Mouse (Mus musculus): ENCODE measurements around the gene Zbtb4. TPM values are rescaled to one million over a fixed set of nuclear protein-coding genes. Genes with fewer than 3 reads are reported as not detected.
A peak's percentile ranks its signal among the peaks of the same experiment; 100 is the strongest.

Zbtb4 gene
- total RNA-seq, 2 experiments from 2014 or later: 122 to 127 TPM

DNA sequence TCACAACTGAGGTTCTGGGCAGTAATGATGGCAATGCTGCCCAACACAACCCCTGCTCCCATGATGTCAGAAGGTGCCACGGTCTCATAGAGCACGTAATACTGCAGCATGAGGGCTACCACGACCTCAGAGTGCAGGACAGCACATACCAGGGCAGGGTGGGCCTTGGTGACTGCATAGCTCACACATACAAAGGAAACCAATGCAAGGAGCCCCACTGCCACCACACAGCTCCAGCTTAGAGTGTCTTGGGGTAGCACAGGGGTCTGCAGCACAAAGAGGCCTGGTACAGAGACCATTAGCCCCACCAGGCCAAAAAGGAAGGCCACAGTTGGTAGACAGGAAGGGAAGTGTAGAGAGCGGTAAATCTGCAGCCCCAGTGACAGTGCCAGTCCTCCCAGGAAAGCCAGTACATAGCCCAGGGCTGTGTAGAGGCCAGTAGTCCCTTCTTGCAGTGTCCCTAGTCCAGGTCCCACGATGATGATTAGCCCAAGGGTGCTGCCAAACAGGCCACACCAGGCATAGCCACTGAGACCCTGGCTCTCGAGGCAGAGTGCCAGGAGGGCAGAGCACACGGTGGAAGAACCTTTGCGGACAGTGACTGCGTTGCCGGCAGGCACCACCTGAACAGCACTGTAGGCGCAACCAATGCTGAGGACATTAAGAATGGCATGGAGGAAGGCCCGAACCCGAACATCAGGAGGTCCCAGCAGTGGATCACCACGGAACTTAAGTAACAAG lies 5.4 kb upstream of the Zbtb4 start:
- DNase-seq (ENCODE audit: low spot score in 2 of 2): no peak
- intact Hi-C loops (cut with DNase I): no loop called here

DNA sequence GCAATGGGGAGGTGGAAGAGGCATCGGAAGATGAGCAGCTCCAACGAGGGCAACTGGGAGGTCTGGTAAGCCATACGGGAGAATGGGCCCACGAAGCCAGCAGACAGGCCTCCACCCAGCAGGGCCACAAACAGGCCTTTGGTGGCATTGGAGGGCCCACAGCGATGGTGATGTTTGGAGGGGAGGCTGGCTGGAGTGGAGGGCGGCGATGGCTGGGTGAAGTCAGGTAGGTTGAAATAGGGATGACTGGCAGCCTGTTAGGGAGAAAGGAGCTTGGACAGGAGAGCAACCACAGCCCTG lies 4.9 kb upstream of the Zbtb4 start:
- no peak for DNase-seq (ENCODE audit: low spot score in 2 of 2)
- intact Hi-C loops (cut with DNase I): no loop called here

GRCm38 (mm10) chr11:69761868-69762267 lies 3.8 kb upstream of the Zbtb4 start, which contains the start of gene Slc35g3:
Slc35g3 (minus strand) TSS chr11:69761968.
- intact Hi-C loops (cut with DNase I): no loop called here

GRCm38 (mm10) chr11:69763551-69763950 lies 2.2 kb upstream of the Zbtb4 start:
- intact Hi-C loops (cut with DNase I): no loop called here
- no peak for DNase-seq (ENCODE audit: low spot score in 2 of 2)

More at GRCm38 (mm10) chr11:69761868-69762267, 3.8 kb upstream of the Zbtb4 start, which contains the start of gene Slc35g3:
- no peak for DNase-seq (ENCODE audit: low spot score in 2 of 2)

DNA sequence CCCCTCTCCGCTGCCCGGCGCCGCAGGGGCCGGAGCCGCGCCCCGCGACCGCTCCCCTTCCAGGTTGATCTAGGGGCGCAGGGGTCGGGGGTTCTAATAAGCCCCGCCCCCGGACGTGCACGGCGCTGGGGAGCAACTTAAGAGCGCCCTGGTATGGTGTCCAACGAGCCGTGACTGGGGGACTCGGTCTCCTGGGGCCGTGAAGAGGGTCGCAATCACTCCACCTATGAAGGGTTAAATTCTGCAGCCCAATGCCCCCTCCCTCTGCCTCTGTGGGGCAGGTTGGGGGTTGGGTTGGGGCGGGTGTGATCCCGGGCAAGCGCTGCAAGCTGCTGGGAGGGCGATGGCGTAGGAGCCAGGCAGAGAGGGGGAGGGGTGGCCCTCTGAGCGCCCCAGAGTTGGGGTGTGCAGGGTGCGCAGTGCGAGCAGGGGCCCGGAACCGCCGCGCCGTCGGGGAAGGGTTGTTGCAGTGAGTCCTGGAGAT lies 456 bp downstream of the Zbtb4 start:
- intact Hi-C loops (cut with DNase I): loop anchor here (1.0 kb wide), 1 partner anchor 37 kb away; no protein-coding TSS in a partner anchor
- peak; percentile 70 to 77 for DNase-seq (ENCODE audit: low spot score in 2 of 2)

DNA sequence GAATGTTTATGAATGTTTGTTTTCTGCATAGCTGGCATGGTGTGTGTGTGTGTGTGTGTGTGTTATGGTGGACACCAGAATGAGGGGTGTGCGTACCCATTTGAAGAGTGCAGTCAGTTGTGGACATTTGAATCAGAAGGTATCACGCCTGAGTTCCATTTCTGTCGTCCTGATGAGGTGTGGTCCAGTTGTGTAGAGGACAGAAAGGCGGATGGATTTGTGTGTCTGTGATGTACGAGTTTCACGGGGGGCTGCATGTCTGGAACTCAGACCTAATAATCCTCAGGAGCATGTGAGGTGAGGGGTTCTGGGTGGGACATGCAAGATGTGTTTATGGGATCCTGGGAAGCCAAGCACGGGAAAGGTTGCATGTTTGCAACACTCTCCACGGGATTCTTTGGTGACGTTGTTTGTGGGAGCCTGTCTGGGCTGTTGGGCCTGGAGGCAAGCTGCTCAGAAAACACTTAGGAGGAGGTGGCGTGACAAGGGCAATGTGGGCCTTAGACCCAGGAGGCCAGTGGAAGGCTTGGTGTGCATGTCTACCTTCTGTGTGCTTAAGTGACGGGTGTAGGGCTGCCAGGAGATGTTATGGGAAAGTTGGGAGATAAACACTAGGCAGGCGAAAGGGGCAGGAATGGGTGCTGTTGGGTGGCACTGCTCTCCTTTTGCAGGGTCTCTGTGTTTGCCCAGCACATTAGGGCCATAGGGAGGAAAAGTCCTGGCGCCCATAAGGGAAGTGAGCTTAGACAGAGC lies 1.3 kb downstream of the Zbtb4 start:
- DNase-seq (ENCODE audit: low spot score in 2 of 2): no peak
- intact Hi-C loops (cut with DNase I): loop anchor here (1.0 kb wide), 1 partner anchor 36 kb away; no protein-coding TSS in a partner anchor

DNA sequence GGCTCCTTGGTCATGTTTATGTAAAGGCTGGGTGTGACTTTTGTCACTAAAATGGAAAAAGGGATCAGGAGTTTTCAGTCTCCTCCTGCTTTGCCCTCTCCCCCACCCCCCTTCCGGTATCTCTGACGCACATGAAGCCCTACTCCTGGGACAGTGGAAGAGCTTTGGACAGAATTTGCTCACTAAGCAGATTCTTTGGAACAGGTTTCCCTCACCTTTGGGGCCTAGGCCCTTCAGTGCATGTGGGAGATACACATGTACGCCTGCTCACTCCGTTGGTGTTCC lies 1.9 kb downstream of the Zbtb4 start:
- no peak for DNase-seq (ENCODE audit: low spot score in 2 of 2)
- intact Hi-C loops (cut with DNase I): no loop called here

- intact Hi-C loops (cut with DNase I): no loop called here
These were observed 9.2 kb downstream of the Zbtb4 start for GRCm38 (mm10) chr11:69774961-69775360.

DNA sequence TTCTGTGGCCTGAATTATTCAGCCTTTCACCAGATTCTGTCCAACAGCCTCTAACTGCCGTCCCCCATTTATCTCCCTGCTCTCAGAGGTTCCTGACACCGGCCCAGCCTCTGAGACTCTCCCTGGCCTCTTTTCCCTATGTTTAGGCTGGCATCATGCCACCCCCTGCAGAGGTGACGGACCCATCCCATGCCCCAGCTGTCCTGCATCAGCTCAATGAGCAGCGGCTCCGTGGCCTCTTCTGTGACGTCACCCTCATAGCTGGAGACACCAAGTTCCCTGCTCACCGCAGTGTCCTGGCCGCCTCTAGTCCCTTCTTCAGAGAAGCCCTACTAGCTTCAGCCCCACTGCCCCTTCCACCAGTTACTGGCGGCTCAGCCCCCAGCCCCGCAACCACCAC lies 10.0 kb downstream of the Zbtb4 start:
- DNase-seq (ENCODE audit: low spot score in 2 of 2): no peak

More at GRCm38 (mm10) chr11:69774961-69775360, 9.2 kb downstream of the Zbtb4 start:
- DNase-seq (ENCODE audit: low spot score in 2 of 2): no peak

GRCm38 (mm10) chr11:69776488-69776887 lies 10.8 kb downstream of the Zbtb4 start:
- intact Hi-C loops (cut with DNase I): no loop called here
- DNase-seq (ENCODE audit: low spot score in 2 of 2): no peak

More for the DNA sequence above, 10.0 kb downstream of the Zbtb4 start:
- intact Hi-C loops (cut with DNase I): no loop called here

DNA sequence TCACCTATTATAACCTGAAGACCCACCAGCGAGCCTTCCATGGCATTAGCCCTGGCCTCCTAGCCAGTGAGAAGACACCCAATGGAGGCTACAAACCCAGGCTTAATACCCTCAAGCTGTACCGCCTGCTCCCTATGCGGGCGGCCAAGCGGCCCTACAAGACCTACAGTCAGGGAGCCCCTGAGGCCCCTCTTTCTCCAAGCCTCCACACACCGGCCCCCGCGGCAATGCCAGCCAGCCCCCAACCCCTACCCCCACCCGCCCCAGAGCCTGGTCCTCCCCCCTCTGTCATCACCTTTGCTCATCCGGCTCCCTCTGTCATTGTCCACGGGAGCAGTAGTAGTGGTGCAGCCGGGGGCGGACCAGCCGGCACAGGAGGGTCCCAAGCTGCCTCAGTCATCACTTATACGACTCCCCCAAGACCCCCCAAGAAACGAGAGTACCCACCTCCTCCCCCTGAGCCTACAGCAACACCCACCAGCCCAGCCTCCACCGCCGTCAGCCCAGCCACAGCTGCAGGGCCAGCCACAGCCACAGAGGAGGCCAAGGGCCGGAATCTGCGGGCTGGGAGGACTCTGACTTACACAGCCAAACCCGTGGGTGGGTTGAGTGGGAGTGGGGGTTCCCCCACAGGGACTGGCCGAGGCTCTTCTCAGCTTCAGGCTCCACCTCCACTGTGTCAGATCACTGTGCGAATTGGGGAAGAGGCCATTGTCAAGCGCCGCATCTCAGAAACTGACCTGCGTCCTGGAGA lies 12.0 kb downstream of the Zbtb4 start:
- DNase-seq (ENCODE audit: low spot score in 2 of 2): no peak
- intact Hi-C loops (cut with DNase I): no loop called here

- no peak for DNase-seq (ENCODE audit: low spot score in 2 of 2)
- intact Hi-C loops (cut with DNase I): no loop called here
These were observed 12.7 kb downstream of the Zbtb4 start for GRCm38 (mm10) chr11:69778258-69778982.

- intact Hi-C loops (cut with DNase I): no loop called here
- no peak for DNase-seq (ENCODE audit: low spot score in 2 of 2)
These were observed 13.3 kb downstream of the Zbtb4 start for GRCm38 (mm10) chr11:69778985-69779384.

GRCm38 (mm10) chr11:69781828-69782227 lies 16.1 kb downstream of the Zbtb4 start:
- no peak for DNase-seq (ENCODE audit: low spot score in 2 of 2)
- intact Hi-C loops (cut with DNase I): no loop called here

GRCm38 (mm10) chr11:69784793-69785272 lies 19.1 kb downstream of the Zbtb4 start:
- intact Hi-C loops (cut with DNase I): no loop called here
- DNase-seq (ENCODE audit: low spot score in 2 of 2): no peak

DNA sequence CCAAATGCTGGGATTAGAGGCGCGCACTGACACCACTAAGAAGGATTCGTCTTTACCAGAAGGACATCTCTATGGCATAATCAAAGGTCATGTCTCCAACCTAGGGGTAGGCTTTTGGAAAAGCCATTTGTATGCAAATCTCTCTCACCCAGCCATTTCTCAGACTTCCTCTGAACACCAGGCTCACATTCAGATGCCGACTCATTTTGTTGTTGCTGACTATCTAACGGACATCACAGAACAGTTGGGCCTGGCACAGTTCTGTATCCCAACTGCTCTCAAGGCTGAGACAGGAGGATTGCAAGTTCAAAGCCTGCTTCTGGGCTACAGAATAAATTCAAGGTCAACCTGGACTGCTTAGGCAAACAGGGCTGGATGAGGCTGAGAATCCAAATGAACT lies 21.6 kb downstream of the Zbtb4 start:
- intact Hi-C loops (cut with DNase I): no loop called here
- DNase-seq (ENCODE audit: low spot score in 2 of 2): no peak

DNA sequence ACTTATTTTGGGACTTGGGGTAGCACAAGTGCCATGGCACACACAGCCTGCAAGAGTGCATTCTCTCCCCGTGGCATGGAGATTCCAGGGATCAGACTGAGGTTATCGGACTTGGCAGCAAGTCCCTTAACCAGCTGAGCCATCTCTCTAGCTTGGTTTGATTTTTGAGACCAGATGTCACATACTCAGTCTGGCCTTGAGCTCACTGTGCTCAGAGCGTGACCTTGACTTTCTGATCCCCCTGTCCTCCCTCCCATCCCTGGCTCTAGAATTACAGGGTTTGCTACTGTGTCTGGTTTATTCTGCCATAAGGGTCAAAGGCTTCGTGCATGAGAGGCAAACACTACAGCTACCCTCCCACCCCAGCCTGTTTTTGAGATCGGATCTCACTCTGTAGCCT lies 23.7 kb downstream of the Zbtb4 start:
- DNase-seq (ENCODE audit: low spot score in 2 of 2): no peak
- intact Hi-C loops (cut with DNase I): no loop called here

DNA sequence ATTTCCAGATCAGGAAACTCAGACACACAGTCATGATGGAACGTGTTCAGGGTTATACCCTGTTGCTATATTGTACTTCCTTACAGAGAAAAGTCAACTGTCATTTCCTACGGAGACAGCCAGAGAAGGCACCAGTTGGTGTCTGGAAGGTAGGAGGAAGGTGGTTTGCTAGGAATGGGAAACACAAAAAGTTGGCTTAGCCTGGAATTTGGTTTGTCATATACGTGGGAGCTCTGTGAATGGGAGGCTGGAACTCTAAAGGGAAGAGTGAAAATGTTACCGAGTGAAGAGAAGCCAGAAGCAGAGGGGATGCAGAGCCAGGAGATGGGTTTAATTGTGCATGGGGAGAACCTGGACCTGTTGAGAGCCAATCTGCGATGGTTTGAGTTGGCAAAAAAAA lies 25.7 kb downstream of the Zbtb4 start:
- intact Hi-C loops (cut with DNase I): no loop called here
- no peak for DNase-seq (ENCODE audit: low spot score in 2 of 2)

- intact Hi-C loops (cut with DNase I): no loop called here
- no peak for DNase-seq (ENCODE audit: low spot score in 2 of 2)
These were observed 27.7 kb downstream of the Zbtb4 start for GRCm38 (mm10) chr11:69793429-69793828.

Measured in left cerebral cortex, postnatal 36 days (tissue).